Mouse (Mus musculus) midbrain, embryonic 11.5 days (tissue): ENCODE data around the gene Morc4. TPM values are rescaled to one million over a fixed set of nuclear protein-coding genes. Genes with fewer than 3 reads are reported as not detected.

Experiments
- ATAC-seq: fragments of 200-750 bp; cut with Nextera tagmentation; 2 replicates; pipeline ENCODE4 v1.8.0; 2017; ENCODE audit warnings: moderate TSS enrichment, moderate library complexity; ENCODE audit not compliant: low FRiP score
- DNase-seq: peaks from one replicate; pipeline ENCODE4 v3.0.0; 2015; ENCODE audit warnings: low spot score; ENCODE audit errors: missing footprints
- H3K27ac ChIP-seq: fragments of 300-500 bp; sonication (generic); 2 replicates; pipeline ENCODE4 v1.5.1; 2014; ENCODE audit warnings: low read depth, low read length
- H3K27me3 ChIP-seq: fragments of 300-500 bp; sonication (generic); 2 replicates; pipeline ENCODE4 v1.6.1; 2014; ENCODE audit warnings: mild to moderate bottlenecking, low read length, moderate library complexity, mixed read lengths; ENCODE audit not compliant: control insufficient read depth, insufficient read depth
- H3K36me3 ChIP-seq: fragments of 300-500 bp; sonication (generic); 2 replicates; pipeline ENCODE4 v1.6.1; 2014; ENCODE audit warnings: mild to moderate bottlenecking, low read length, moderate library complexity, mixed read lengths; ENCODE audit not compliant: control insufficient read depth, insufficient read depth
- H3K4me1 ChIP-seq: fragments of 300-500 bp; sonication (generic); 2 replicates; pipeline ENCODE4 v1.6.1; 2014; ENCODE audit warnings: low read length; ENCODE audit not compliant: control insufficient read depth, insufficient read depth
- H3K4me2 ChIP-seq: fragments of 300-500 bp; sonication (generic); 2 replicates; pipeline ENCODE4 v1.6.1; 2014; ENCODE audit warnings: mild to moderate bottlenecking, moderate library complexity
- H3K4me3 ChIP-seq: fragments of 300-500 bp; sonication (generic); 2 replicates; pipeline ENCODE4 v1.5.1; 2014; ENCODE audit warnings: low read depth, low read length
- H3K9ac ChIP-seq: fragments of 300-500 bp; sonication (generic); 2 replicates; pipeline ENCODE4 v1.6.1; 2014; ENCODE audit warnings: low read length
- H3K9me3 ChIP-seq: fragments of 300-500 bp; sonication (generic); 2 replicates; pipeline ENCODE4 v1.6.1; 2016; ENCODE audit warnings: low read length; ENCODE audit not compliant: control insufficient read depth
- WGBS: fragments of 180-500 bp; shearing (Covaris S2); extraction: QIAGEN DNeasy Blood & Tissue Kit; methylation state at CpG from one replicate; pipeline ENCODE4 v1.1.7; 2014; 5-methylcytosine and 5-hydroxymethylcytosine counted together
- polyA plus RNA-seq: library from polyadenylated mRNA; unstranded; fragments of >200 nt; fragmentation: Nextera tagmentation; extraction: Ambion mirVana; gene quantifications from 2 replicates; pipeline ENCODE4 v1.2.1, GENCODE M21; 2014

Morc4 gene
- polyA plus RNA-seq, 1 experiment from 2014 or later, result 8.1 TPM

GRCm38 (mm10) chrX:139777357-139777756, 94.1 kb downstream of the Morc4 start:
- DNase-seq (no peak), ATAC-seq (no peak)
- Histone ChIP-seq H3K4me2 (no peak overlapping the region), H3K4me1 (peaks cover 5% of the 10 kb centered on the region), H3K9ac (no peak overlapping the region), H3K9me3 (no peaks in the 10 kb centered on the region), H3K27ac (no peak overlapping the region), H3K27me3 (peaks cover 7% of the 10 kb centered on the region), H3K4me3 (no peak overlapping the region), H3K36me3 (no peaks in the 10 kb centered on the region)
- 30% methylated on average over 4 of the region's 4 CpGs for WGBS

GRCm38 (mm10) chrX:139775084-139775612, 96.3 kb downstream of the Morc4 start:
- no peaks in the 10 kb centered on the region for H3K4me1 ChIP-seq
- H3K9me3 ChIP-seq, result no peaks in the 10 kb centered on the region
- H3K27ac ChIP-seq, result no peak overlapping the region
- ATAC-seq, result no peak
- H3K4me2 ChIP-seq, result no peak overlapping the region
- no peak overlapping the region for H3K4me3 ChIP-seq
- DNase-seq, result no peak
- no peaks in the 10 kb centered on the region for H3K36me3 ChIP-seq
- 74% methylated on average over 7 of the region's 7 CpGs for WGBS
- H3K27me3 ChIP-seq, result no peaks in the 10 kb centered on the region; the same call in 1 of the 2 replicates
- no peak overlapping the region for H3K9ac ChIP-seq

- peaks cover 2% of the 10 kb centered on the region; the same call in 1 of the 2 replicates for H3K27me3 ChIP-seq
- 33% methylated on average over 18 of the region's 18 CpGs for WGBS
- H3K36me3 ChIP-seq, result no peaks in the 10 kb centered on the region
- H3K4me3 ChIP-seq, result no peak overlapping the region
- H3K4me1 ChIP-seq, result no peaks in the 10 kb centered on the region
- H3K9me3 ChIP-seq, result no peaks in the 10 kb centered on the region
- H3K9ac ChIP-seq, result no peak overlapping the region
- DNase-seq, result peak; percentile 87
- ATAC-seq, result peak; percentile 27; the same call in 1 of the 2 replicates
- no peak overlapping the region for H3K27ac ChIP-seq
- H3K4me2 ChIP-seq, result no peak overlapping the region
Observed at GRCm38 (mm10) chrX:139774309-139775083, 97.0 kb downstream of the Morc4 start.

Other genes with a start within 250 kb of the Morc4 start
- gene Tbc1d8b, start 186.7 kb downstream of the Morc4 start, polyA plus RNA-seq, result 0.32 and 0.70 TPM in 2 replicates
- 0.34 TPM in 1 of 2 replicates, not detected in the other for gene Gm15013, start 157.2 kb downstream of the Morc4 start, polyA plus RNA-seq
- gene Ripply1, start 89.3 kb downstream of the Morc4 start, polyA plus RNA-seq, result 0.34 TPM in 1 of 2 replicates, not detected in the other
- 0.17 and 0.23 TPM in 2 replicates for gene Cldn2, start 70.8 kb downstream of the Morc4 start, polyA plus RNA-seq
- 8.5 and 9.4 TPM in 2 replicates for gene Rbm41, start 126.9 kb upstream of the Morc4 start, polyA plus RNA-seq
- 1.9 and 2.6 TPM in 2 replicates for gene Nup62cl, start 191.0 kb upstream of the Morc4 start, polyA plus RNA-seq
- gene Pih1h3b, start 191.2 kb upstream of the Morc4 start, polyA plus RNA-seq, result not detected in 2 replicates